Mouse (Mus musculus): Measurements from ENCODE around the gene Bmi1.
A peak's percentile ranks its signal among the peaks of the same experiment; 100 is the strongest.

Gene Bmi1

GRCm38 (mm10) chr2:18676936-18677491 lies at the start of gene Bmi1:
Gene Bmi1 (plus strand): TSS chr2:18677018.
- DNase-seq (ENCODE audit: low spot score) = peak; percentile 51

GRCm38 (mm10) chr2:18630547-18630946 lies 46.3 kb upstream of the Bmi1 start:
- no peak for DNase-seq (ENCODE audit: low spot score)

DNA sequence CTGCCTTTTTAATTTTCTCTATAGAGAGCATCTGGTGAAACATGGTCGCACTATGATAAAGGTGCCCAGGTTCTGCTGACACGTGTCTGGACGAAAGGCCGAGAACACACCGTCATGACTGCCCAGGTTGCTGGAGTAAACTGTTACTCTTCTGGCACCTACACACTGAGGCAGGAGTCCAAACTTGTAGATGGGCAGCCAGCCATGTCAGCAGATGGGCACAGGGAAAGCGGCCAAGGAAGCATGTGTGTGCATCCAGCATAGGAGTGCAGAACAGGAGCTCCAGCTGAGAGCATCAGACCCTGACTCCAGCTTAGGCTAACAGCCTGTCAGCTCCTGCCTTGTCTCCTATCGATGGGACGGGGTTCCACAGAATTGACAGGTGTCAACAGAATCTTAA lies 41.8 kb upstream of the Bmi1 start:
- no peak for DNase-seq (ENCODE audit: low spot score)

DNA sequence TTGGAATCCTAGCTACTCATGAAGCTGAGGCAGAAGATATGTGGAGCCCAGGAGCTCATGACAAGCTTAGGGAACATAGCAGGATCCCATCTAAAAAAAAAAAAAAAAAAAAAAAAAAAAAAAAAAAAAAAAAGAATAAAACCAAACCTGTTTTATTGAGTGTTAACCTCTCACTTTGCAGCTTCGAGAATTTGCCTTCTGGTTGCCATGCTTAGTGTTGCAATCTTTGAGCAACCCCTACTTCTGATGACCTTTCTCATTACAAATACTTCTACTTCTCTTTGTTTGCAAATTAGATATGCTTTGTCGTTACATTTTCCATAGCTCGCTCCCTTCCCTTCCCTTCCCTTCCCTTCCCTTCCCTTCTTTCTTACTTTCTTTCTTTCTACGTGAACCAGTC lies 28.3 kb upstream of the Bmi1 start:
- DNase-seq (ENCODE audit: low spot score) = no peak

GRCm38 (mm10) chr2:18654821-18655220 lies 22.0 kb upstream of the Bmi1 start:
- DNase-seq (ENCODE audit: low spot score) = no peak

DNA sequence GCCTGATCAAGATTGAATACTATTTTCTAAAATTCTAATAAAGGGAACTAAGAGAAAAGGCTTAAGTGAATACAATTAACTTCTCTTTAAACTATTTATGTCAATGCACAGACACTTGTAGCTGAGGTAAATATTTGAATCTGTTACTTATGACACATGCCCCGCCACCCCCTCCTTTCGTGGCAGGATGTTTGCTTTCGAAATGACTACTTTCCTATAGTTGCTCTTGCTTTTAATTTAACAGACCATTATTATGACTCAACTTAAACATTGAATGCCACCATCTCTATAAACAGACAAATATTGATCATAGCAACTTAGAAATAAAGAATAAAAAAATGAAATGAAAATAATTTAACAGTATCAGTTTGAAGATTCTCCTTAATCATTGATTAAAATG lies 12.8 kb upstream of the Bmi1 start:
- no peak for DNase-seq (ENCODE audit: low spot score)

GRCm38 (mm10) chr2:18671041-18671440 lies 5.8 kb upstream of the Bmi1 start:
- DNase-seq (ENCODE audit: low spot score) = no peak

DNA sequence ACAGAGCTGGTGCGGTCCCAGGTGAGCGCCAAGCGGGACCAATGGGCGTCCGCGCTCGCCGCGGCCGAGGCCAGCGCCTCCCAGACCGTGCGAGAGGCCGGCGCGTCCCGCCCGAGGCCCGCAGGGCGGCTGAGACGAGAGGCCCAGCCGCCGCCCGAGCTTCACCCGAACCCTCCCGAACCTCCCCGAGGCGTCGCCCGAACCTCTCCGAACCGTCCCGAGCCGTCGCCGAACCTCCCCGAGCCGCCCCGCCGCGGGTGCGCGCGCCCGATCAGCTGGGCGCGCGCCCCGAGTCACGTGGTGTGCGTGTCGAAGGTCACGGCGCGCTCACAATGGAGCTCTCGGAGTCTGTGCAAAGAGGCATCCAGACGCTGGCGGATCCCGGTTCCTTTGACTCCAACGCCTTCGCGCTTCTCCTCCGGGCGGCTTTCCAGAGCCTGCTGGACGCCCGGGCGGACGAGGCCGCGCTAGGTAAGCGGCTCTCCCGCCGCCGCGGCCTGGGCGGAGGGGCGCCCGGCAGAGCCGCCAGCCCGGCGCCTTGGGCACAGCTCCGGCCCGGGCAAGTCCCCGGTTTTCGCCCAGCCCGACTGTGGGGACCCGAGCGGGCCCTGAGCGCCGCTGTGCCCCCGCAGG lies 4.6 kb upstream of the Bmi1 start, which contains the start of gene Commd3:
TSS of gene Commd3 (plus strand) at position 252 of the 633 bp plus-strand sequence.
- DNase-seq (ENCODE audit: low spot score) = peak; percentile 92

DNA sequence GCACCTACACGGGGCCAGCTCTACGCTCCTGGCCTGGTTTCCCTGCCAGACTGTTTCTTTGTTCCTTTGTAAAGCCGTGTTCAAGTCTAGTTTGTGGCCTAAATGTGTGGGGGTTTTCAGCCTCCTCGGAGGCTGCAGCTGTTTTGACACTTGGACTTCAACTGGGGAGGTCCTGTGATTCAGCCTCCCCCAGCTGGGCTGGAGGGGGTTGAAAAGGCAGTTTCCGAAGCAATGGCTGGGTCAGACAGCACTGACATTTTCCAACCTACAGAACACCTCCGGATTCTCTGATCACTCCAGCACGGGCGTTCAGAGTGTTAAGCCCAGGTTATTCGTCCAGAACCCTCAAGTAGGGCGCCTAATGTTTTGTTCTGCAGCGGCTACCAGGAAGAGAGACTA lies 4.1 kb upstream of the Bmi1 start:
- DNase-seq (ENCODE audit: low spot score) = no peak

- DNase-seq (ENCODE audit: low spot score) = no peak
These were observed 3.1 kb upstream of the Bmi1 start for GRCm38 (mm10) chr2:18673766-18674165.

- no peak for DNase-seq (ENCODE audit: low spot score)
These were observed 2.5 kb upstream of the Bmi1 start for GRCm38 (mm10) chr2:18674193-18674902.

DNA sequence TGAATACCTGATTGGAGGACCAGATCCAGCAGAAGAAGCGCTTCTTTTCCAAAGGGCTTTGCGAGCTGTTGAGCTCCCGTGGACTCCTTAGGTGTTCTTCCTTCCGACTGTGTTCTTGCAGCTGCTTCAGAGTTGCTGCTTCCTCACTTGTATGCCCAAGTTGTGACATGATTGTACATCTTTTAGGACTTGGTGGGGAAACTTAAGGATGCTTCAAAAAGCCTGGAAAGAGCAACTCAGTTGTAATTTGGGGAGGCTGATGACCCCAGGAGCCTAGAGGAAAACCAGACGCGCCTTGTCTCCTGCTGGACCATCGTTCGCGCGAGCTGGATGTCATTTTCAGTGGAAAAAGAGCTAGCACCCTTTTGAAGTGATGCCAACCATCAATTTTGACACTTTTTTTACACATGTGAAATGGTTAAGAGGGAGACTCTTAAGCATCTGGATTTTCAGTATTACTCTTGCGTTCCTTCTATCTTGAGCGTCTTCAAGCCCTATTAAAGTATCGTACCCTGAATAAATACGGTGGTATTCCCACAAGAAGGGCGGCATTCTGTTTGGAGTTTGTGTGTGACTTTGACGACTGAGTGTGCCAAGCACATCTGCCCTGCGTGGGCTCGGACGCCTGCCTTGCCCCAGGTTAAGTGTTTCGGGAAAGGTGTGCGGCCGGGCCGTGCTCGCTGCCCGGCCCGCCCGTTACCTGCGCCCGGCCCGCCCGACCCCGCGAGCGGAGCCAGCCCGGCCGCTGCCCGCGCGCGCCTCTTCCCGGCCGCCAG lies 949 bp upstream of the Bmi1 start:
- DNase-seq (ENCODE audit: low spot score) = no peak

DNA sequence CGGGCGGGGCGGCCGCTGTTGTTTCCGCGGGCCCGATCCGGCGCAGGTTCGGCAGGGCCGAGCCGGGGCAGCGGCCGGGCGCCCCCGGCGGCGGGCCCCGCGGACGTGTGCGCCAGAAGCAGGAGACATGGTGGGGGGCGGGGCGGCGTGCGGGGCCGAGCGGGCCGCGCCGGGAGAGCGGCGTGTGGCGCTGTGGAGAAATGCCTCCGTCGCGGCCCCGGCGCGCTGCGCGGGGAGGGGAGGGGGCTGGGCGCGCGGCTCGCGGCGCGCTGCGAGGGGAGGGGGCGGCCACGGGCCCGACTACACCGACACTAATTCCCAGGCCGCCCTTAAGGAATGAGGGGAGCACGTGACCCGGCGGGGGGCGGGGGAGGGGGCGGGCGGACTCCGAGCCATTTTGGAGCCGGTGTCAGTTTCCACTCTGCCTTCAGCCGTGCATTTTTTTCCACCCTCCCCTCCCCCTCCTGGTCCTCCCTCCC lies 322 bp upstream of the Bmi1 start:
- peak; percentile 67 for DNase-seq (ENCODE audit: low spot score)

DNA sequence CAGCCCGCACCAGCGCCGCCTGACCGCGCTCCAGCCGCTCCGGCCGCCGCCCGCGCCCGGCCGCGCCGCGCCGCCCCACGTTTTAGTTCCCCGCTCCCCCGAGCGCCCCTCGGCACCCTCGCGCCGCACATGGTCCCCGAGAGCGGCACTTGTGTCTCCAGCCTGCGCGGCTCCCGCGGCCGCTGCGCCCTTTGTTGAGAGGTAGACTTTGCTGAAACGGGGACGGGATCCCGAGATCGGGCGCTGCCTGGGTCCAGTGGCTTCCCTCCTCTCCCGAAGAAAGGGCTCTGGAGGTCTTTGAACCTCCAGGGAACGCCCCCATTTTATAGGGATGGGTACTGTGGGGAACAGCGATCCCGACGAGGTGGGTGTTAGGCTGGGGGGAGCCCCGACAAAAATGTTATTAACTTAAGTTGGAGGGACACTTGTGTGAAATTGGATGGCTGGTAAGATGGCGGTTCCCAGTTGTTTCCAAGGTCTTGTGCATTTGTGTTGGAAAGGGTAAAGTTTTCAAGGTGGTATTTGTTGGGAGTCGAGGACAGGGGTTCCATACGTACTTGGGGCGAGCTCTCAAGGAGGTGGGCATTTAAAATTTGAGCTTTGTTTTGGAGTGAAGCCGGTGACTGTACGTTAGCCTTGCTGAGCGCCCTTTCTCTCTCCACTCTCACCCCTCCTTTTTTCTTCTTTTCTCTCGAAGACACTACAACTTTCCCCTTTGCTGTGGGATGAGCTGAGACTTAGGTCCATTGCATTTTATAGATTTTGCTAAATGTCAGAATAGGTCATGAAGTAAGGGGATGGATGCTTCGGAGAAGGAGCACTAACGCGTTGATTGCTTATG lies 1.0 kb downstream of the Bmi1 start:
- DNase-seq (ENCODE audit: low spot score) = no peak

GRCm38 (mm10) chr2:18679701-18680100 lies 2.9 kb downstream of the Bmi1 start:
- no peak for DNase-seq (ENCODE audit: low spot score)

GRCm38 (mm10) chr2:18680501-18680900 lies 3.7 kb downstream of the Bmi1 start:
- no peak for DNase-seq (ENCODE audit: low spot score)

DNA sequence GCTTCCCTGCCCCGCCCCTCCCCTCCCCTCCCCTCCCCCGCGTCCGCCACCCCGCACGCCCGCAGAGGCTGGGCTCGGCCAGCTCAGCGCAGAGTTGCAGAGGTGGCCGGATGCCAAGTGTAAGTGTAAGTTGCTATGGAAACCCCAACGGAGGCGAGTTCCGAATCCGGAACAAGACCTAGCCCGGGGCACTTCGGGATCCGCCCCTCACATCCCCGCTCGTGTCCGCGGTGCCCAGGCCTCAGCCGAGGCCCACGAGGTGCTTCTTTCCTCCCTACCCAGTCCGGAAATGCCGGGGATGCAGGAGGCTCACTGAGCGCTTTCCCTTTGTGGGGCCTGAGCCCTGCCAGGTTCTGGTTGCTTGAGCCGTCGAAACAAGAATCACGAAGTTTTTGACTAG lies 4.1 kb downstream of the Bmi1 start:
- DNase-seq (ENCODE audit: low spot score) = peak; percentile 66

DNA sequence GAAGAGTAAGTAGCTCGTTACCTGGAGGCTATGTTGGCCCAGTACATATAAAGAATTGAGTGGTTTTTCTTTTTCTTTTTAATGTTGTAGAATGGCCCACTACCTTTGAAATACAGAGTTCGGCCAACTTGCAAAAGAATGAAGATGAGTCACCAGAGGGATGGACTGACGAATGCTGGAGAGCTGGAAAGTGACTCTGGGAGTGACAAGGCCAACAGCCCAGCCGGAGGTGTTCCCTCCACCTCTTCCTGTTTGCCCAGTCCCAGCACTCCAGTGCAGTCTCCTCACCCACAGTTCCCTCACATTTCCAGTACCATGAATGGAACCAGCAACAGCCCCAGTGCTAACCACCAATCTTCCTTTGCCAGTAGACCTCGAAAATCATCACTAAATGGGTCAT lies 7.2 kb downstream of the Bmi1 start:
- DNase-seq (ENCODE audit: low spot score) = no peak

DNA sequence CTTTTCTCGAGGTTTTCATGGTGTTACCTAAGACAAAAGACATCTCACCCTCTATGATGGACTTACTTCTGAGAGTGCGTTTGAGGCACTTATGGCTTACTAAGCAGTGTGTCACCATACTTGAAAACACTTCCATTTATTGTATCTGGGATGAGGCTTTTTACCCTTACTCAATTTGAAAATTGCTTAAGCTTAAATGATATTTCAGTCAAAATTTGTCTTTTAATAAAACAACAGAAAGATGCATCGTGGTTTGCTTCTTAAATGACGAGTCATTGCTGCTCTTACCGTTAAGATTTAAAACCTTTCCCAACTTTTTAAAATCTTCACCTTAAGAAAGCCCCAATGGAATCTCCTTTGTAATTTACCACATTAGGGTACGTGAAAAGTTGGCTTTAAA lies 9.6 kb downstream of the Bmi1 start:
- DNase-seq (ENCODE audit: low spot score) = no peak

- DNase-seq (ENCODE audit: low spot score) = no peak
These were observed 10.2 kb downstream of the Bmi1 start for GRCm38 (mm10) chr2:18686826-18687519.

GRCm38 (mm10) chr2:18687671-18688170 lies 10.9 kb downstream of the Bmi1 start:
- no peak for DNase-seq (ENCODE audit: low spot score)

All from lung, postnatal 25 days (tissue).